Mouse (Mus musculus) thymus, postnatal 0 days (tissue): ENCODE results near the gene Dag1. TPM values are rescaled to one million over a fixed set of nuclear protein-coding genes. Genes with fewer than 3 reads are reported as not detected.
"Not testable (repeated sequence)": the region's sequence is repeated elsewhere in the genome, so short reads cannot be mapped to it uniquely, and the experiment has no call there.

Source experiments
- DNase-seq: peaks from one replicate; pipeline ENCODE4 v3.0.0-alpha.2; 2015; ENCODE audit warnings: low spot score
- polyA plus RNA-seq: library from polyadenylated mRNA; unstranded; fragments of >200 nt; fragmentation: Nextera tagmentation; extraction: Ambion mirVana; gene quantifications from 2 replicates; pipeline ENCODE4 v1.2.1, GENCODE M21; 2015

The Dag1 gene
- polyA plus RNA-seq, 1 experiment from 2014 or later = 14.0 TPM

- no peak for DNase-seq
Observed at GRCm38 (mm10) chr9:108274476-108275330, 10.9 kb upstream of the Dag1 start.

GRCm38 (mm10) chr9:108273485-108273884, 9.7 kb upstream of the Dag1 start:
- DNase-seq = no peak

- no peak for DNase-seq
Observed at GRCm38 (mm10) chr9:108272691-108273090, 8.9 kb upstream of the Dag1 start.

GRCm38 (mm10) chr9:108271941-108272340, 8.2 kb upstream of the Dag1 start:
- DNase-seq = no peak

DNA sequence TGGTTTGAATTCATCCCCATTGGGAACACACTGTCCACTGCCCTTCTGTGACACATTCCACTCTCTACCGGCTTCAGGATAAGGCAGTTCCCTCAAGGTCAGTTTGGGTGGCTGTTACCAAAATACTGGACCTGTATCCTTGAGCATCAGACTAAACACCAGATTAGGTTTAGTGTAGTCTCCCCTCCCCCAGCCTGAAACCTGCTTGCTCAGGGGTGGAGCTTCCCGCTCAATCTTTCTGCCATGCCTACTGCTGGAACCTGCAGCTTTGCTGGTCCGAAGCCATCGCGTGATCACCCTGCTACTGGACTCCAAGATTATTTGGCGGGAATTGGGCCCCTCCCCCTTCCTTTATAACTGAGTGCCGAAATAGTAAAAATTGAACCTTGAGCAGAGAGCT, 4.9 kb upstream of the Dag1 start:
- not testable (repeated sequence) for DNase-seq

DNA sequence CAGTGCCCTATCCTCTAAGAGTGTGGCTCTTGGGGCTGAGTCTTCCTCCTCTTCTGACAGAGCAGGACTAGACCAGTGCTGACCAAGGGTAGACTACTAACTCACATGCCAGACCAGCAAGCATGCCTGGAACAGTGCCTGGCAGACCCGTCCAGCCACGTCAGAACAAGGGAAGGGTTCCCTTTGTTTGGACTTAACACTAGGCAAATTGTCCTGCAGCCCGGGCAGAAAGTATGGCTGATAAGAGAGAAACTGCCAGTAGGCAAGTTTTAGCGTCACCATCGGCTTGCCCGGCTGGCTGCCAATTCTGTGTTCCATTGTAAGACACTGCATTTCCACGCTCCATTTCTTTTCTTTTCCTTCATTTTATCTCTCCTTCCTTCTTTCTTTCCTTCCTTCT, 3.9 kb upstream of the Dag1 start:
- no peak for DNase-seq

DNA sequence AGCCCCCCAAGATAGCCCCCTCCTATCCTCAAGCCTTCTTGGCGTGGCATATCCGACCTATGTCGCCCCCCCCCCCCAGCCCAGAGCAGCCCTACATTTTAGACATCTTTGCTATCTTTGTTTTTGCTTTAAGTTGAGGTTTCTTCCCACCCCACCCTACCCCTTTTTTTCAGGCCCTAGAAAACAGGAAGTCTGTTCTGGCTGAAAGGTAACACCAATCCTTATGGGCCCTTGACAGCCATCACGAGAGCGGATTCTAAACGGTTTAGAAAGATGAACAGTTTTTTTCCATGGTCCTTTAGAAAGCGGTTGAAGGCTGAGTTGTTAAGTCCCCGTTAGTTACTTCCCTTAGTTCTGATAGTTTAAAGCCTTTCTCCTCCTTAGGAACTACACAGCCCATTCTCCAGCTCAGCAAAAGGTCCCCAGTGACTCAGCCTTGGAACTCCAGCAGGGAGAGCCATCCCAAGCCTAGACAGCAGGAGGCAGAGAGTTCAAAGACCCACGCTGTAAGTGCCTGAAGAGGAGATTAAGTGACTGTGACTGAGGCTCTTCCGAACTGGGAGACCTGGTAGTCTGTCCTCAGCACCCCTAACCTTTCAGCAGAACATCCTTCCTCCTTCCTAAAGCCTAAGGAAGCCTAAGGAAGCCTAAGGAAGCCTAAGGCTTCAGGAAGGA, 2.6 kb upstream of the Dag1 start:
- DNase-seq = no peak

DNA sequence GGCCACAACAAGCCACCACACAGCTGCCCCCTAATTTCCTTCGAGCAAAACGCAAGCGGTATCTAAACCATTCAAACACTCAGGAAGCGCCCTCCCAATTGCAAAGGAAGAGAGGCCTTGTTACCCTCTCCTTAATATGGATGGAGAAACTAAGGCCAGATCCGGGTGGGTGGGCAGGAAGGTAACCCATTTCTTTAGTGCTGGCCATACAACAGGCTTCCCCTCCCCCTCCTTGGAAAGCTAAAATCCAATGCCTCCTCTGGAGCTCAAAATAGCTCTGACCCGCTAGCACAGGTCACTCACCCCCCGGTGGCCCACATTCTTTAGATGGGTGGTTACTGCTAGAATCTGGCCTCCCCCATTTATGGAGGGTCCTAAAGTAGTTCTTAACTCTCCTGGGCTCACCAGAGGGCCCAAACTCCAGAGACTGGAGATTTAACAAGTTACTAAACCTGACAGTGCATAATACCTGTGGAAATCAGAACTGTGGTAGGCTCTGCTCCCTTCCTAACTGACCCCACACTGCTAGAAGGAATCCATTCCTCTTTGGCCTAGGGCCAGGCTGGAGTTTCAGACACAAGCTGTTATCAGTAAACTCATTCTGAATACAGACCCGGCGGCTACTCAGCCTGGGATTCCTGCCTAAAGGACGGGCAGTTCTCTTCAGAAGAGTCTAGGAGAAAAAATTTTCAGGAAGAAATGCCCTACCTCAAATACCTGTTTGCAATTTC, 598 bp upstream of the Dag1 start:
- no peak for DNase-seq

GRCm38 (mm10) chr9:108263131-108263681, 552 bp downstream of the Dag1 start:
- DNase-seq = no peak

DNA sequence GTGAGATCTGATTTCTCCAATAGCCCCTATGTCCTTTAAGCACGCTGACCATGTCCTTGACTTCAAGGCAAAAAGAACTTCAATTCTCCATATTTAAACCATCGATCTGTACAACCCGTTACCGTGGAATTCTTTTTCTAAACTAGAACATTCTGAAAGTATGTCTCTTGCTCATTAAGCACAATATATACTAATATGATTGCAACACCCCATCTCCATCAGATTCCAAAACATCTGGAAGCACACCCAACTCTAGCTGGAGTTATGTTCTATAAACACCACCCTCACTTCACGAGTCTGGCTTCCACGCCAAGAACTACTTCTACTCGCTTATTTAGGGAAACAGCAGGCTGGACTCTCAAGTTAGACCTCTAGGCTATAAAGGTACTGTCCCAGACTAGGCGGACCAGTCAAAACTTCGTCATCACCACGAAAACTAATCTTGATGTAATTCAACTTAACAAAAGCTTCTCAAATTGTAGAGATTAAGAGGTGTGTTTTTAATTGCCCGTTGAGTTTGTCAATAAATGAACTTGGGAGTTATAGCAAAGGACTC, 1.2 kb downstream of the Dag1 start:
- DNase-seq = no peak

DNA sequence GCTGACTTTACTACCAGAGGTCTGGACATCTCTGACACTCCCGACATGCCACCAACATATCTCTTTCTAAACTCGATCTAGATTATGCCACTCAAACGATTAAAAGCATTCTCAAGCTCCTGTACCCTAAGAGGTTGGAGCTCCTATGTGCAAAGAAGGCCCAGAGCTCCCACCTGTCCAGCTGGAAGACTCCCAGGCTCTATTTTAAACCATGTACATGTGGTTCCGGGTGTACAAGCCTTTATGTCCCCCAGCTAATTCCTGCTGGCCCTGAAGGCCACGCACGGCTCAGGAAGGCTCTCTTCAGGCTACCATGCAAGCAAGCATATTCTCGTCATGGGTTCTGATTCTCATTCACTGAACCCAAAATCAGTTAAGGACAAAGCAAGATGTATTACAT, 1.9 kb downstream of the Dag1 start:
- DNase-seq = no peak

- DNase-seq = no peak
Observed at GRCm38 (mm10) chr9:108260526-108260925, 3.2 kb downstream of the Dag1 start.

DNA sequence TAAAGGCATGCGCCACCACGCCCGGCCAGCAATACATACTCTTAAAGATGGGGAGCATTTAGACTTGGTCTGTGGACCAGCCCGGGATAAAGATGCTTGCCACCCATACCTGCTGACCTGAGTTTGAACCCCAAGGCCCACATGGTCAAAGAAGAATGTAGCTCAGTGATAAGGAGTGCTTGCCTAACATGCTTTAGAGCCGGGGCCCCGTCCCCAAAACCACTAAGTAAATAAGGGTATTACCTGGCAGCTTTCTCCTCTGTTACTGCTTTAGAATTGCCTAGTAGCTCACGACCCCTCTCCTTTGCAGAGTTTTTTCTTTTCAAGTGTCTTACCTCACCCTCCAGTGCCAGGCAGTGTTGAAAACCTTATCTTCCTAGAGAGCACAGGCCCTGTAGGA, 11.0 kb downstream of the Dag1 start:
- no peak for DNase-seq

GRCm38 (mm10) chr9:108251877-108252276, 11.9 kb downstream of the Dag1 start:
- no peak for DNase-seq

GRCm38 (mm10) chr9:108248957-108249356, 14.8 kb downstream of the Dag1 start:
- DNase-seq = no peak

DNA sequence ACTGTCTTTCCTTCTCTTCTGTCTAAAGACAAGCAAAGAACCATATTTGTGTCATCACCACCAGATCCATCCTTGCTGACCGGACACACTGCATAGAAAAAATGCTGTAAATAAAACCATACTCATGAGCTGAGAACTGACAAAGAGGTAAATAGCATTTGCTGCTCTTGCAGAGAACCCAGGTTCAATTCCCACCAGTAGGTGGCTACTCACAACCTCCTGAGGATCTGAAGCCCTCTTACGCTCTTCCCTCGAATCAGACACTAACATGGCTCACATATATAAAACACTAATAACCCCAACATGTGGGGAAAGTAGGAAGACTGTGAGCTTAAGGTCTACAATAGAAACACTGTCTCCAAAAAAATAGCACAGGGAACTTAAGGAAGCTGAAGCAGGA, 18.8 kb downstream of the Dag1 start:
- DNase-seq = no peak

DNA sequence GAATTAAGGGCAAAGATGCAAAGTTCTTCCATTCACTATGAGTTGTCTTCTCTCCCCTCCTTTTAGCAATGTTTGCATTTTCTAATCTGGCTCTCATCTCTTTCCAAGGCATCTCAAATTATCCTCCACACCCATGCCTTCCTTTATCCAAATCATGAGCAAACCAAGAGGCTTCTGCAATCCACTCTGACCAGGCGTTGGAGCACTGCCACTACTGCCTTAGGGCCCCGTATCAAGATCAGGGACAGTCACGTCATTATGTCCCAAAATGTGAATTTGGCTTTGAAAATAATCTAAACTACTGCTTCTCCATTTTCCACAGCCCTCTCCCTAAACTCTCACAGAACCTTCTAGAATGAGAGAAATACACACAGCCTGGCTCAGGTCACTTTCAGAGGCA, 19.2 kb downstream of the Dag1 start:
- DNase-seq = no peak

GRCm38 (mm10) chr9:108239951-108240350, 23.8 kb downstream of the Dag1 start:
- no peak for DNase-seq

- no peak for DNase-seq
Observed at GRCm38 (mm10) chr9:108238831-108239230, 24.9 kb downstream of the Dag1 start.

DNA sequence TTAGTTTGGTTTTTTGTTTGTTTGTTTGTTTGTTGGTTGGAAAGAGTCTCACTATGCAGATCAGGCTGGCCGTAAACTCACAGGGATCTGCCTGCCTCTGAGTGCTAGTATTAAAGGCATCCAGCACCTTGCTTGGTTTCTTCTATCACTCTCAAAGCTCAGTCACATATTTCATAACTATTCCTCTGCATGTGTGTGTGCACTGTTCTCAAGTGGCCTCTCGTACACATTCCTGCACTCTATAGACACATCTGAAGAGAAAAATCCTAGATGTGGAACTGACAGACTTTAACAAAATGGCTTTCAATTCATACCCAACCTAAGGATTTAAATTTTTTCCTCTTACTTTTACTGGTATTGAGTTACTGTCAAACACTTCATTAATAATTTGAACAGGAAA, 25.4 kb downstream of the Dag1 start:
- no peak for DNase-seq

DNA sequence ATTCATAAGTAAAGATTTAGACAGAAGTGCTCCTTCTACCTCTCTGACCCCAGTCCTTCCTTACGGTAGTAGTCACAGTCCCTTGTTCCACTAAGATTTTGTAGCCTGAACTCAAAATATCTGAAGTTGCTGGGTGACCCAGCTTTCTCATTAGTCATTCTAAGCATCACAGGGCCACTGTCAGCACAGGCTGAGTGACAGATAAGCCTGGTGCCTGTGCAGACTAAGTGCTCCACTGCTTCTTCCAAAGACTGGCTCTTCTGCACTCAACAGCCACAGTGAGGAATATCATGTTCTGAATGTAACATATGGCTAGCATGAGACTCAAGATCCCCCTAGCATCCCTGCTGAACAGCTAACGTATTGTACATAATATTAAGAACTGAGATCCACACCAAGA, 29.1 kb downstream of the Dag1 start:
- no peak for DNase-seq

- DNase-seq = no peak
Observed at GRCm38 (mm10) chr9:108232908-108233307, 30.9 kb downstream of the Dag1 start.
